Mouse (Mus musculus) heart, adult 2 months (tissue): ENCODE measurements around the gene Akr1d1. TPM values are rescaled to one million over a fixed set of nuclear protein-coding genes. Genes with fewer than 3 reads are reported as not detected.
A peak's percentile ranks its signal among the peaks of the same experiment; 100 is the strongest.

ENCODE experiments used
- DNase-seq, 2 experiments: peaks; one replicate each; pipeline ENCODE4 v3.0.0; 2021
- H3K27ac ChIP-seq: fragments of 200-600 bp; 2 replicates; pipeline ENCODE4 v1.8.1; 2022
- H3K27me3 ChIP-seq: fragments of 200-500 bp; 2 replicates; pipeline ENCODE4 v1.6.1; 2012; ENCODE audit warnings: mild to moderate bottlenecking, low read length, inconsistent platforms, mixed read lengths; ENCODE audit not compliant: control insufficient read depth, insufficient read depth
- H3K36me3 ChIP-seq: fragments of 200-500 bp; 2 replicates; pipeline ENCODE4 v1.6.1; 2012; ENCODE audit warnings: low read length, inconsistent platforms; ENCODE audit not compliant: control insufficient read depth, insufficient read depth
- H3K4me1 ChIP-seq: fragments of 200-500 bp; 2 replicates; pipeline ENCODE4 v1.6.1; 2011; ENCODE audit warnings: low read length; ENCODE audit not compliant: control insufficient read depth, insufficient read depth
- H3K4me3 ChIP-seq: fragments of 200-600 bp; 2 replicates; pipeline ENCODE4 v1.8.1; 2022
- H3K79me2 ChIP-seq: fragments of 200-500 bp; replicated peaks from 2 replicates; pipeline ENCODE4 v1.6.1; 2012; ENCODE audit warnings: mild to moderate bottlenecking, inconsistent platforms, low read length, moderate library complexity, mixed read lengths; ENCODE audit not compliant: control insufficient read depth, insufficient read depth
- H3K9ac ChIP-seq: fragments of 200-500 bp; 2 replicates; pipeline ENCODE4 v1.6.1; 2012; ENCODE audit warnings: low read depth, mild to moderate bottlenecking, control low read depth, inconsistent platforms, low read length, mixed read lengths
- CTCF ChIP-seq: fragments of 200-600 bp; IDR thresholded peaks from 2 replicates; pipeline ENCODE4 v1.8.1; 2022; ENCODE audit warnings: antibody characterized with exemption, mild to moderate bottlenecking, moderate library complexity
- EP300 ChIP-seq: fragments of 200-500 bp; IDR thresholded peaks from 2 replicates; pipeline ENCODE4 v1.6.1; 2011; ENCODE audit warnings: low read depth, low read length, control low read depth; ENCODE audit not compliant: insufficient read depth
- POLR2A ChIP-seq: fragments of 200-500 bp; IDR thresholded peaks from 2 replicates; pipeline ENCODE4 v1.6.1; 2011; ENCODE audit warnings: mild to moderate bottlenecking, low read depth, low read length, control low read depth; ENCODE audit not compliant: insufficient read depth
- WGBS: fragments of 180-500 bp; shearing (Covaris S2); methylation state at CpG from one replicate; pipeline ENCODE4 v1.1.7; 2018; 5-methylcytosine and 5-hydroxymethylcytosine counted together
- intact Hi-C: fragments of 180-260 bp; cut with DNase I; formaldehyde crosslinking; loops from one replicate; pipeline ENCODE4 v1.15.1; 2025
- polyA plus RNA-seq: library from polyadenylated mRNA; depleted of rRNA; stranded (reverse); fragments of >200 nt; gene quantifications from 2 replicates; pipeline ENCODE4 v1.2.3, GENCODE M21; 2012
- total RNA-seq, 2 experiments: library from RNA; stranded (reverse); gene quantifications; 2 replicates each; pipeline ENCODE4 v1.2.3; 2021

The Akr1d1 gene
- total and polyA plus RNA-seq, 3 experiments, result not detected

- no peak for TF ChIP-seq EP300
- TF ChIP-seq CTCF, result no peak
- no peak for TF ChIP-seq POLR2A
- H3K4me1 ChIP-seq, result no peaks in the 10 kb centered on the region
- H3K4me3 ChIP-seq, result no peak overlapping the region
- no peaks in the 10 kb centered on the region for H3K79me2 ChIP-seq
- 78% methylated on average over 2 of the region's 2 CpGs for WGBS
- no peak for DNase-seq
- H3K27me3 ChIP-seq, result no peaks in the 10 kb centered on the region
- intact Hi-C loops, result no loop called here
- H3K9ac ChIP-seq, result no peak overlapping the region
- H3K36me3 ChIP-seq, result no peaks in the 10 kb centered on the region
- H3K27ac ChIP-seq, result no peak overlapping the region
These were observed 43.0 kb downstream of the Akr1d1 start for GRCm38 (mm10) chr6:37572935-37573334.

GRCm38 (mm10) chr6:37580476-37580875 lies 50.5 kb downstream of the Akr1d1 start:
- H3K27ac ChIP-seq, result no peak overlapping the region
- intact Hi-C loops, result loop anchor here (10.0 kb wide), 1 partner anchor 354 kb away; no protein-coding TSS in a partner anchor
- no peak overlapping the region for H3K9ac ChIP-seq
- no peak for DNase-seq
- no peak overlapping the region for H3K4me3 ChIP-seq
- WGBS, result 78% methylated on average over 5 of the region's 5 CpGs
- TF ChIP-seq EP300 (no peak), POLR2A (no peak), CTCF (no peak)
- no peaks in the 10 kb centered on the region for H3K27me3 ChIP-seq
- no peaks in the 10 kb centered on the region for H3K36me3 ChIP-seq
- no peaks in the 10 kb centered on the region for H3K79me2 ChIP-seq
- no peaks in the 10 kb centered on the region for H3K4me1 ChIP-seq

DNA sequence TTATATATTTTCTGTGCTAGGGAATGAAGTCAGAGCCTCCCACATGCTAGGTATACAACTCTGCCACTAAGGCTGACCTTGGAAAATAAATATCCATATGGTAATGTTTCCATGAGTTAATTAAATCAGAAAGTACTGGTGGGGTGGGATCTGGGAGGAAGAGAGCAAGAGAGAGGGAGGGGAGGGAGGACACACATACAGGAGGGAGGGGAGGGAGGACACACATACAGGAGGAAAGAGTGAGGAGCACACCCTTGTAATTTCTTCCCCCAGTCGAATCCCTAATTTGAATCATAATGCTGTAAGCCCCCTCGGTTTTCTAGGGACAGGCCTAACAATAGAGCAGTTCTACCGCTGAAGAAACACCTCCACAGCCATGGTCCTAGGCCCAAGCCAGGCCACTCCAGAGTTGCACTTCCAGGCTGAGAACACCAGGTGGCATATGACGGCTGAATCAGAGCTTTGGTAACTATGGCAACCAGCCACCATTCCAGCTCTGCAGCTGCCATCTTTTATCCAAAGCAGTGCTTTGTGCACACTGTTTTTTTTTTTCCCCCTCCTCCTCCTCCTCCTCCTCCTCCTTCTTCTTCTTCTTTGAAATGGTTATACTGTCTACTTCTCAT lies 59.5 kb downstream of the Akr1d1 start:
- H3K27ac ChIP-seq, result no peak overlapping the region
- 40% methylated on average over 4 of the region's 4 CpGs for WGBS
- peak; percentile 42 to 47 for DNase-seq
- H3K36me3 ChIP-seq, result peaks cover 4% of the 10 kb centered on the region; the same call in 1 of the 2 replicates
- H3K4me3 ChIP-seq, result no peak overlapping the region
- peak; percentile 67; the same call in 1 of the 2 replicates for TF ChIP-seq EP300
- TF ChIP-seq CTCF, result peak; percentile 73
- no peak for TF ChIP-seq POLR2A
- no peaks in the 10 kb centered on the region for H3K79me2 ChIP-seq
- peaks cover 3% of the 10 kb centered on the region for H3K4me1 ChIP-seq
- H3K27me3 ChIP-seq, result no peaks in the 10 kb centered on the region
- intact Hi-C loops, result loop anchor here (1.0 to 10.0 kb wide), 2 partner anchors 345 to 477 kb away; no protein-coding TSS in a partner anchor
- no peak overlapping the region for H3K9ac ChIP-seq

GRCm38 (mm10) chr6:37590800-37591199 lies 60.8 kb downstream of the Akr1d1 start:
- WGBS, result 85% methylated on average over 6 of the region's 6 CpGs
- Histone ChIP-seq H3K27me3 (no peaks in the 10 kb centered on the region), H3K4me3 (no peak overlapping the region), H3K79me2 (no peaks in the 10 kb centered on the region), H3K27ac (no peak overlapping the region), H3K4me1 (peaks cover 3% of the 10 kb centered on the region), H3K9ac (no peak overlapping the region), H3K36me3 (peaks cover 4% of the 10 kb centered on the region; the same call in 1 of the 2 replicates)
- DNase-seq, result no peak
- TF ChIP-seq EP300 (no peak), CTCF (no peak), POLR2A (no peak)
- intact Hi-C loops, result loop anchor here (5.0 kb wide), 3 partner anchors 67 to 417 kb away; partner anchors contain the start of gene Trim24

GRCm38 (mm10) chr6:37592101-37593032 lies 62.4 kb downstream of the Akr1d1 start:
- TF ChIP-seq EP300 (peak; percentile 42; the same call in 1 of the 2 replicates), POLR2A (no peak), CTCF (peak; percentile 83)

More at GRCm38 (mm10) chr6:37592101-37593032, 62.4 kb downstream of the Akr1d1 start:
- Histone ChIP-seq H3K9ac (no peak overlapping the region; the same call in 1 of the 2 replicates), H3K79me2 (no peaks in the 10 kb centered on the region), H3K4me3 (no peak overlapping the region), H3K36me3 (peaks cover 4% of the 10 kb centered on the region; the same call in 1 of the 2 replicates), H3K27ac (peak overlapping the region; percentile 72), H3K27me3 (no peaks in the 10 kb centered on the region), H3K4me1 (peaks cover 3% of the 10 kb centered on the region)
- 52% methylated on average over 19 of the region's 19 CpGs for WGBS
- DNase-seq, result peak; percentile 45 to 50
- intact Hi-C loops, result loop anchor here (1.0 to 5.0 kb wide), 4 partner anchors 65 to 415 kb away; partner anchors contain the start of gene Trim24
